Mouse (Mus musculus) liver, embryonic 14.5 days (tissue): ENCODE results near the gene 1700012B07Rik. TPM values are rescaled to one million over a fixed set of nuclear protein-coding genes. Genes with fewer than 3 reads are reported as not detected.

Experiments used
- ATAC-seq: fragments of 200-750 bp; cut with Nextera tagmentation; 2 replicates; pipeline ENCODE4 v1.8.0; 2017; ENCODE audit warnings: moderate number of reproducible peaks, mild to moderate bottlenecking, moderate library complexity; ENCODE audit not compliant: insufficient read depth
- DNase-seq, 3 experiments: peaks; one replicate each; pipeline ENCODE4 v3.0.0-alpha.2; 2012 to 2013; ENCODE audit warnings: low read depth in 3 of 3, low spot score in 3 of 3
- H3K27ac ChIP-seq: fragments of 300-500 bp; sonication (generic); 2 replicates; pipeline ENCODE4 v1.5.1; 2014; ENCODE audit warnings: moderate library complexity, mild to moderate bottlenecking, control low read depth, inconsistent platforms
- H3K27me3 ChIP-seq: fragments of 300-500 bp; sonication (generic); 2 replicates; pipeline ENCODE4 v1.6.1; 2014; ENCODE audit warnings: mild to moderate bottlenecking, low read length, moderate library complexity; ENCODE audit not compliant: control insufficient read depth, insufficient read depth
- H3K36me3 ChIP-seq: fragments of 300-500 bp; sonication (generic); replicated peaks from 2 replicates; pipeline ENCODE4 v1.6.1; 2014; ENCODE audit warnings: low read depth; ENCODE audit not compliant: control insufficient read depth, insufficient read depth
- H3K4me1 ChIP-seq, 2 experiments: fragments of 200-500 bp in 1 of 2; fragments of 300-500 bp in 1 of 2; sonication (generic) in 1 of 2; replicated peaks; 2 replicates each; pipeline ENCODE4 v1.6.1; 2012 to 2014; ENCODE audit warnings: antibody characterized with exemption in 1 of 2, inconsistent platforms in 1 of 2, low read length in 1 of 2; ENCODE audit not compliant: control insufficient read depth in 2 of 2, insufficient read depth in 2 of 2
- H3K4me2 ChIP-seq: fragments of 300-500 bp; sonication (generic); 2 replicates; pipeline ENCODE4 v1.6.1; 2014; ENCODE audit warnings: low read depth, mild to moderate bottlenecking, control low read depth, moderate library complexity
- H3K4me3 ChIP-seq, 2 experiments: fragments of 200-500 bp in 1 of 2; fragments of 300-500 bp in 1 of 2; sonication (generic) in 1 of 2; 2 replicates each; pipeline ENCODE4 v1.5.1; 2012 to 2014; ENCODE audit warnings: low read depth in 2 of 2, low read length in 2 of 2, mild to moderate bottlenecking in 2 of 2, control low read depth in 1 of 2, inconsistent platforms in 1 of 2, moderate library complexity in 1 of 2; ENCODE audit not compliant: insufficient read depth in 1 of 2
- H3K9ac ChIP-seq: fragments of 300-500 bp; sonication (generic); replicated peaks from 2 replicates; pipeline ENCODE4 v1.6.1; 2014; ENCODE audit warnings: mild to moderate bottlenecking, control low read depth, moderate library complexity
- H3K9me3 ChIP-seq: fragments of 300-500 bp; sonication (generic); 2 replicates; pipeline ENCODE4 v1.6.1; 2016; ENCODE audit warnings: low read length, mixed read lengths; ENCODE audit not compliant: control insufficient read depth
- CTCF ChIP-seq: IDR thresholded peaks from 2 replicates; pipeline ENCODE4 v1.5.1; 2016; ENCODE audit warnings: antibody characterized with exemption, low read depth, control low read depth
- EP300 ChIP-seq: IDR thresholded peaks from 2 replicates; pipeline ENCODE4 v1.6.1; 2016; ENCODE audit warnings: antibody characterized with exemption, low read depth
- WGBS: fragments of 180-500 bp; shearing (Covaris S2); extraction: QIAGEN DNeasy Blood & Tissue Kit; methylation state at CpG from one replicate; pipeline ENCODE4 v1.1.7; 2014; ENCODE audit not compliant: insufficient replicate concordance; 5-methylcytosine and 5-hydroxymethylcytosine counted together
- polyA plus RNA-seq, 2 experiments: library from polyadenylated mRNA; depleted of rRNA in 1 of 2; stranded (reverse) in 1 of 2; unstranded in 1 of 2; fragments of >200 nt; fragmentation: Nextera tagmentation in 1 of 2; extraction: Ambion mirVana in 1 of 2; gene quantifications; 2 replicates each; pipeline versions ENCODE4 v1.2.1 to v1.2.3; 2012 to 2014

1700012B07Rik gene
- polyA plus RNA-seq, 2 experiments: 0.04 TPM; not detected in 1

DNA sequence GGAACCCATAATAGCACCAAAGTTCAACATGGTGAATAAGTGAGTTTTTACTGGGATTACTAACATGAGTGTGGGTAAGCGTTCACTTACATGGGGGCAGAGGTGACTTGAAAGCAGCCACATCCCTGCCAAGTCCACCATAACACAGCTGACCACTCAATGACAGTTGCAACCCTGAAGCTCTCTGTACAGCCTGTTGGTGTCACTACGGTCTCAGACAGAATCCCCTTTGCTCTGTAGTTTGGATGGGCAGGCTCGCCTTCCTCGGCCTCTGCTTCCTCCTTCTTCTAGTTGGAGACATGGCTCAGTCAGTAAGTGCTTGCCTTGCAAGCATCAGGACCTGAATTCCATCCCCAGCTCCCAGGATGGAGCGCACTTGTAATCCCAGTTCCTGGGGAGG, 58.8 kb downstream of the 1700012B07Rik start:
- Histone ChIP-seq H3K9me3 (no peaks in the 10 kb centered on the region), H3K36me3 (no peaks in the 10 kb centered on the region), H3K4me2 (no peak overlapping the region), H3K4me3 (no peak overlapping the region), H3K9ac (no peak overlapping the region), H3K27me3 (no peaks in the 10 kb centered on the region), H3K4me1 (peaks cover 0 to 2% of the 10 kb centered on the region in 2 experiments; a peak in 1 of 4 replicates), H3K27ac (no peak overlapping the region)
- TF ChIP-seq CTCF (peak; percentile 14; the same call in 1 of the 2 replicates), EP300 (no peak)
- ATAC-seq (no peak), DNase-seq (no peak)
- WGBS: 62% methylated on average over 5 of the region's 5 CpGs

DNA sequence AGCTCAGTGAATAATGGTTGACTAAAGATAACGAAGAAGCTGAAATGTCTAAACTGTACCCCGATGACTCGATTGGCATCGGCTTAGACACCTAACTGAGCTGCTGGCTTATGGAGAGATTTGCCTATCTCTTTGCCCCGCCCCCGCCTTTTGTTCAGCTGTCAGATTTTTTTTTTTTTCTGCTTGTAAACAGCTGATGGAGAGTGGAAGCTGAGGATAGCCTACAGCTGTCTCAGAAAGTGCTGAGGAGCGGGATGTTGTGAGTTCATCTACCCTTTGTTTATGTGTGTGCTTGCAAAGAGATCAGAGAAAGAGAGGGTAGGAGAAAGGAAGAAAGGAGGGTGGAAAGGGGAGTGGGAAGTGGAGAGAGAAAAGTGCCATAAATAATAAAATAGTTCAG, 67.8 kb downstream of the 1700012B07Rik start:
- Histone ChIP-seq H3K27me3 (no peaks in the 10 kb centered on the region), H3K9me3 (no peaks in the 10 kb centered on the region), H3K4me3 (no peak overlapping the region), H3K36me3 (no peaks in the 10 kb centered on the region), H3K9ac (no peak overlapping the region), H3K27ac (no peak overlapping the region), H3K4me2 (no peak overlapping the region), H3K4me1 (no peaks in the 10 kb centered on the region)
- TF ChIP-seq EP300 (no peak), CTCF (no peak)
- WGBS: 68% methylated on average over 7 of the region's 7 CpGs
- ATAC-seq (no peak), DNase-seq (no peak)

DNA sequence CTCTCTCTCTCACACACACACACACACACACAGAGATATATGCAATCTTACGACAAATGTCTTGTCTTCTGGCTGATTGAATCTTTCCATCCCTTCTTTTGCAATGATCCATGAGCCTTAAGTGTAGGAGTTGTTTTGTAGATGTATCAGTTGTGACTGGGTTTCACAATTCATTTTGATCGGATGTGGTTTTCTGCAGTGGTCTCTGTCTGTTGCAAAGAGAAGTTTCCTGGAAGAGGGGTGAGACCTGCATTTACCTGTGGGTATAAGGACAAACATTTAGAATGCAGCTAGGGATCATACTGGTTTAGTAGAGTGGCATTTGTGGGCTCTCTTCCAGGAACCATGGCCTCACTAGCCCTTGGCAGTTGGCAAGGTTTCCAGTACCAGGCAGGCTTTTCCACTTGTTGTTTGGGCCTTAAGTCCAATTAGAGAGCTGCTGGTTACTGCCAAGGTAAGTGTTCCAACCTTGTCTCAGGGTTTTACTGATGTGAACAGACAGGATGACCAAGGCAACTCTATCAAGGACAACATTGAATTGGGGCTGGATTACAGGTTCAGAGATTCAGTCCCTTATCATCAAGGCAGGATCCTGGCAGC, 69.1 kb downstream of the 1700012B07Rik start:
- Histone ChIP-seq H3K9ac (no peak overlapping the region), H3K4me2 (no peak overlapping the region), H3K4me1 (no peaks in the 10 kb centered on the region), H3K9me3 (no peaks in the 10 kb centered on the region), H3K36me3 (no peaks in the 10 kb centered on the region), H3K4me3 (no peak overlapping the region), H3K27ac (no peak overlapping the region), H3K27me3 (no peaks in the 10 kb centered on the region)
- TF ChIP-seq EP300: no peak
- no peak for TF ChIP-seq CTCF
- WGBS: 68% methylated on average over 2 of the region's 2 CpGs
- ATAC-seq (no peak), DNase-seq (no peak)

DNA sequence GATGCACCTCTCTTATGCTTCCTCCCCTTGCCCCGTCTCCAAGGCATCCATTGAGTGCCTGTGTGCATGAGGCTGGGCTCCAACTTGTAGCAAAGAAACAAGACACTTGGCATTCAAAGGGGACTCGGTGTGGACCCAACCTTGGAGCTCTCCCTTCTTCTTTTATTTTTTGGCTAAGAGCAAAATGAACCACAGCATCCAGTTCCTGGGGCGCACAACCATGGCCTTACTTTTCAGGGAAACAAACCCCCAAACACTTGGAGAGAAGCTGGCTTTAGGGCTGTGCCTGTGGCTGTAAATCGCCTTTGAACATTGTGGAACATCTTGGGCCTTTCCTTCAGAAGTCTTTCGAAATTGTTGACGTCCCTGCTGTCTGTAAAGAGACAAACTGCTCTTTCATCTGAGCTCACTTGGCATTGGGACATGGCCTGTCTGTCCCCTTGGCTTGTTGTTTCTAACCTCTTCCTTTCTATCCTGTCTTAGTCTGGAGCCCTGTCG, 73.7 kb downstream of the 1700012B07Rik start:
- DNase-seq: no peak
- Histone ChIP-seq H3K36me3 (no peaks in the 10 kb centered on the region), H3K27ac (no peak overlapping the region), H3K27me3 (no peaks in the 10 kb centered on the region), H3K9ac (no peak overlapping the region), H3K9me3 (no peaks in the 10 kb centered on the region), H3K4me2 (no peak overlapping the region), H3K4me3 (no peak overlapping the region), H3K4me1 (no peaks in the 10 kb centered on the region)
- 55% methylated on average over 7 of the region's 7 CpGs for WGBS
- TF ChIP-seq CTCF (no peak), EP300 (no peak)
- ATAC-seq: no peak

DNA sequence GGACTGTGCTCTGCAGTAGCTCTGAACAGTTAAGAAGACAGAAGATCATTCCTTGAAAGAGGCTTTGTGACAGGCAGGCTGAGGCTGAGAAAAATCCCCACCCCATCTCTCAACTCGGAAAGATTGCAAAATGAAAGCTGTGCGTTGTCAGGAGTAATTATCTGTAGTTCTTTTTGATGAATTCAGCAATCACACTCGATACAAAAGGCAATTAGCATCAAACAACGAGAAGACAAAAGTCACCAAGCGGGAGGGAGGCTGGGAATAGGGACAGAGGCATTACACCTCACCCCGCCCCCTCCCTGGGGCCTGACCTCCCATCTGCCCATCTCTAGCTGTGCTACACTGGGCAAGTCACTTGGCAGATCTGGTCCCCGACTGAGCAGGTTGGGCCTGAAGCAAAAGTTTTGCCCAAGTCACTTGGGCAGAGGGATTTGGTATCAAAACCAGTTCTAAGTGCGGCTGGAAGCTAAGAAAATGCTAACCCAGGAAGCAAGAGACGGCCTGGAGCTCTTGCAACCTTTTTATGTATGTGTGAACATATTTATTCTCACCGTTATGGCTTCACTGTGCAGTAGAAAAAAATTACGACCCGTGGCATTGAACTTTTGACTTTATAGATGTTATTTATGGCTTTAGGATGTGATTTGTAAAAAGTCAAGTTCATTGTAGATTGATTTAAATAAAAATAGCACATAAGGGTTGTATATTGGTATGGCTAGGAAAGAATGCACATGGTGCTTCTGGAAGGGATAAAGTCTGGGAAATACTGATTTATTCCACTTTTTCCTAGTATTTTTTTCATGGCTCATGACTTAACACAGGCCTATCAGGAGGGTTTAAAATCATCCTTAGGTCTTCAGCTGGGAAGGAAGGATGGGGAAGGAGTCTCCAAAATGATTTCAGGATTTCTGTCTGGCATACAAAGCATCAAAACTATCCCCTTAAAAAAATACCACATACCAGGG, 75.9 kb downstream of the 1700012B07Rik start:
- Histone ChIP-seq H3K4me2 (no peak overlapping the region), H3K9ac (no peak overlapping the region), H3K4me1 (no peaks in the 10 kb centered on the region), H3K4me3 (no peak overlapping the region), H3K36me3 (no peaks in the 10 kb centered on the region), H3K27ac (no peak overlapping the region), H3K9me3 (no peaks in the 10 kb centered on the region), H3K27me3 (no peaks in the 10 kb centered on the region)
- TF ChIP-seq EP300: no peak
- TF ChIP-seq CTCF: no peak
- WGBS: 45% methylated on average over 12 of the region's 12 CpGs
- no peak for ATAC-seq
- no peak for DNase-seq
